Mouse (Mus musculus) bone marrow macrophage, adult 2 months (primary cell): Measurements from ENCODE around the gene Aldh1l1.

Source experiments
- CTCF ChIP-seq: IDR thresholded peaks from 2 replicates; pipeline ENCODE4 v1.5.1; 2012; ENCODE audit warnings: low read depth, mild to moderate bottlenecking, low read length, moderate library complexity
- POLR2A ChIP-seq: IDR thresholded peaks from 2 replicates; pipeline ENCODE4 v1.6.1; 2012; ENCODE audit warnings: mild to moderate bottlenecking, low read depth, low read length, borderline replicate concordance

- TF ChIP-seq POLR2A (no peak), CTCF (no peak)
Measured at GRCm38 (mm10) chr6:90603126-90603525, 116.9 kb downstream of the Aldh1l1 start.
